Mouse (Mus musculus): ENCODE results near the gene Sema3e. TPM values are rescaled to one million over a fixed set of nuclear protein-coding genes. Genes with fewer than 3 reads are reported as not detected.

The Sema3e gene
- polyA plus RNA-seq, 1 experiment from 2014 or later = 2.0 TPM

DNA sequence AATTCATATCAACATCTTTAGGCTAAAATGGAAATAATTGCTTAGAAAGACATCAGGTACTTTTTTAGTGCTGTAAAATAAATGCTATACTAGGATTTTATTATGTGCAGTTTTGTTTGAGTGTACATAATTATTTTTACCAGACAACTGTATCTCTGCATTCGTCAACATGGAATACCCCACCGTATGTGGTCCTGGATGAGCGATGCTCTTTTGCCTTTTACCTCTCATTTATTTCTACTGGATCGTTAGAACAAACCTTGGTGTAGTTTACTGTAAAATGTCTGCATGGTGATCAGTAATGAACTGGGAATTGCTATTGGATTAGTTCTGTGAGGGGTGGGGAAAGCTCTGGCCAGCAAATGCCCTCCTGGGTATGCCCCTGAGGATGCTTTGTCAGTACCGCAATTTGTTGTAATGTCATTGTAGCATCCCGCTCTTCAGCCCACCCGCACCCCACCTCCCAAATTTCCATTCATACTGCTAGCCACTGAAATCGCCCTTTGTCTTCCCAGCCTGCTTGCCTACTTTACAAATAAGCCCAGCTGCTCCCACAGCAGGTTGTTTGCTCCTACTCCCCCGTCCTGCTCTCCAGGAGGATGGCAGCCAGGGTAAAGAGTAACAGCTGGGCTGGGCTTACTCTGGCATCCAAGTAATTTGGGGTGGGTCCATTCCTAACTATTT lies 13.9 kb downstream of the Sema3e start:
- Histone ChIP-seq H3K36me3 (no peaks in the 10 kb centered on the region), H3K4me1 (replicated peaks) (peaks cover 11% of the 10 kb centered on the region), H3K27ac (no peak overlapping the region), H3K4me3 (no peak overlapping the region), H3K9me3 (no peaks in the 10 kb centered on the region), H3K27me3 (ENCODE audit: insufficient read depth, poor library complexity, severe bottlenecking) (no peaks in the 10 kb centered on the region)
- peak; percentile 45 for DNase-seq (ENCODE audit: low spot score)
- 11% methylated on average over 9 of the region's 9 CpGs for whole genome bisulfite sequencing

DNA sequence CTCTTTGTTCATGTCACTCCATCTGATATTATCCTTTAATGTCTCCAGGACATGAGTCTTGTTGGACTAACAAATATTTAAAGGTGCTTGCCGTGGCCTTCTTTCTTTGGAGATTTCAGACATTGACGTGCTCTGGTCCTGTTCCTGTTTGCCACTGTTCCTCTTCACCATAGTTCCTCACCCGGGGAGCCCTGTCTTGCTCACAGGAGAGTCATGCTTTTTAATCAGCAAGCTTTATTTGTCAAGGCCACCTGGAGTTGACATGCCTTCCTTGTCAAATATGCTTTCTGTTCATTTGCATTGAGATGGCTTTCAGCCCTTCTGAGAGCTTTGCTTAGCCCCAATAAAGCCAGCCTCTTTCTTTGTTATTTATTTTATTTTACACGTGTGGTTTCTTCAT lies 15.1 kb downstream of the Sema3e start:
- Histone ChIP-seq H3K9me3 (no peaks in the 10 kb centered on the region), H3K27ac (no peak overlapping the region), H3K4me3 (no peak overlapping the region), H3K27me3 (ENCODE audit: insufficient read depth, poor library complexity, severe bottlenecking) (no peaks in the 10 kb centered on the region), H3K36me3 (no peaks in the 10 kb centered on the region), H3K4me1 (replicated peaks) (peaks cover 11% of the 10 kb centered on the region)
- DNase-seq (ENCODE audit: low spot score) = no peak
- WGBS = 21% methylated on average over 4 of the region's 4 CpGs

DNA sequence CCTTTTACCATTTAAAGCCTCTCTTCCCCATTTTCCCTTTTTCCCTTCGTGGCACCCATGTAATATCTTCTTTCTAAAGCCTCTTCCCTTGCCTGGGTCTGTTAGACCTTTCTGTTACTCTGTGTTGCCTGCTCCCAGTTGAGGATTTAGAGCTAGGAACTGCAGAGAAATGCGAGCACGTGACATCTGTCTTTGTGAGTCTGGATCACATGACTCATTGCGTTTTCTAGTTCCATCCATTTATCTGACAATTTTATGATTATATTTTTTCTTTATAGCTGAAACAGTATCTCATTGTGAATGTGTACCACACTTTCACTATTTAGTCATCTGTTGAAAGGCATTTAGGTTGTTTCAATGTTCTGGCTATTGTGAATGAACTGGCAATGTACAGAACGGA lies 18.0 kb downstream of the Sema3e start:
- no peak overlapping the region for H3K4me3 ChIP-seq
- no peak overlapping the region for H3K27ac ChIP-seq
- H3K4me1 ChIP-seq (replicated peaks) = peaks cover 11% of the 10 kb centered on the region
- no peaks in the 10 kb centered on the region for H3K36me3 ChIP-seq
- no peaks in the 10 kb centered on the region for H3K27me3 ChIP-seq (ENCODE audit: insufficient read depth, poor library complexity, severe bottlenecking)
- no peak for DNase-seq (ENCODE audit: low spot score)
- H3K9me3 ChIP-seq = no peaks in the 10 kb centered on the region
- WGBS = 87% methylated on average over 5 of the region's 5 CpGs

DNA sequence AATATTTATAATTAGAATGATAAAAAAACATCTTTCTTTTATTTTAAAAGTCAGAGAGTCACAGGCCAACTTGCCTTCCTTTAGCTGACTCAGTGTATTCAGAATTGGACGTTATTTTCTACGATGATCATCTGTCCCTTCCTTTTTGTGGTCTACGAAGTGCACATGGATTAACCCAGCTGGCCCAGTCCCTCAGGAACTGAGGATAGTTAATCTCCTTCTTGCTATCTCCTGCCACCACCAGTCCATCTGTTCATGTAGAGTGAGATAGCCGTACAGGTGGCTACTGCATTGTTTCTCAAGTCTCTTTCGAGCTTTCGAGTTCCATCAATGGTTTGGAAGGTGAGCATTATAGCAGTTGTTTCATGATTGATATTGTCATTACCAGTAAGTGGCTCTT lies 18.9 kb downstream of the Sema3e start:
- DNase-seq (ENCODE audit: low spot score) = no peak
- WGBS = 91% methylated on average over 6 of the region's 6 CpGs
- H3K27ac ChIP-seq = no peak overlapping the region
- H3K4me3 ChIP-seq = no peak overlapping the region
- no peaks in the 10 kb centered on the region for H3K36me3 ChIP-seq
- H3K27me3 ChIP-seq (ENCODE audit: insufficient read depth, poor library complexity, severe bottlenecking) = no peaks in the 10 kb centered on the region
- peaks cover 8% of the 10 kb centered on the region for H3K4me1 ChIP-seq (replicated peaks)
- H3K9me3 ChIP-seq = no peaks in the 10 kb centered on the region

- Histone ChIP-seq H3K4me3 (no peak overlapping the region), H3K27me3 (ENCODE audit: insufficient read depth, poor library complexity, severe bottlenecking) (no peaks in the 10 kb centered on the region), H3K9me3 (no peaks in the 10 kb centered on the region), H3K4me1 (replicated peaks) (no peaks in the 10 kb centered on the region), H3K36me3 (no peaks in the 10 kb centered on the region), H3K27ac (no peak overlapping the region)
- no peak for DNase-seq (ENCODE audit: low spot score)
- WGBS = 40% methylated on average over 7 of the region's 7 CpGs
Observed at GRCm38 (mm10) chr5:14048660-14049059, 23.6 kb downstream of the Sema3e start.

- Histone ChIP-seq H3K36me3 (no peaks in the 10 kb centered on the region), H3K9me3 (no peaks in the 10 kb centered on the region), H3K27me3 (ENCODE audit: insufficient read depth, poor library complexity, severe bottlenecking) (no peaks in the 10 kb centered on the region), H3K4me3 (no peak overlapping the region), H3K4me1 (replicated peaks) (no peaks in the 10 kb centered on the region), H3K27ac (no peak overlapping the region)
- WGBS = 68% methylated on average over 5 of the region's 5 CpGs
- DNase-seq (ENCODE audit: low spot score) = no peak
Observed at GRCm38 (mm10) chr5:14054472-14054871, 29.4 kb downstream of the Sema3e start.

DNA sequence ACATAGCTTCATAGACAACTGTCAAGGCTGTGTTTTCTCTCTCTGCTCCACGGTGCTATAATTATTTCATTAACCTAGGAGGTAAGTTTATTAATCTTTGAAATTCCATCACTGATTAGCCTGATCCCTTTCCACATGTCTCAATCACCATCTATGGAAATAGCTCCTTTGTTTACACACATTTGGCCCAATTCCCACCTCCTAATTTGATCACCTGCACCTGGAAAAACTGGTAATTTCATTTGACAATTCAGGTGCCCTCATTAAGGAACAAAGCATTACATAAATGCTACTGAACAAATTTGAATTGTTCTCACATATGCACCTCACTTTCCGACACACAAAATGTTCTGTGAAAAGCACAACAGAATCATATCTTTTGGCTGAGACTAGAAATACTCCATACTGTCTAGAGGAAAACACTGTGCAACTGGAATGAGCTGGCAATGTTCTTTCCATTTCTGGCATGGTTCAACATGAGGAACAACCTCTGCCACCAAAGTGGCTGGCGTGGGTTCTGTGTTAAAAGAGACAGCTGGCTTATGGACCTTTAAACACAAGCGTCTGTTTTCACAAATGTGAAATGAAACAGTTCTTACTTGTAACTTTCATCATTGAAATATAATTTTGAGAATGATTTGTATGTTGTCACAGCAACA lies 34.9 kb downstream of the Sema3e start:
- WGBS = 88% methylated on average over 4 of the region's 4 CpGs

DNA sequence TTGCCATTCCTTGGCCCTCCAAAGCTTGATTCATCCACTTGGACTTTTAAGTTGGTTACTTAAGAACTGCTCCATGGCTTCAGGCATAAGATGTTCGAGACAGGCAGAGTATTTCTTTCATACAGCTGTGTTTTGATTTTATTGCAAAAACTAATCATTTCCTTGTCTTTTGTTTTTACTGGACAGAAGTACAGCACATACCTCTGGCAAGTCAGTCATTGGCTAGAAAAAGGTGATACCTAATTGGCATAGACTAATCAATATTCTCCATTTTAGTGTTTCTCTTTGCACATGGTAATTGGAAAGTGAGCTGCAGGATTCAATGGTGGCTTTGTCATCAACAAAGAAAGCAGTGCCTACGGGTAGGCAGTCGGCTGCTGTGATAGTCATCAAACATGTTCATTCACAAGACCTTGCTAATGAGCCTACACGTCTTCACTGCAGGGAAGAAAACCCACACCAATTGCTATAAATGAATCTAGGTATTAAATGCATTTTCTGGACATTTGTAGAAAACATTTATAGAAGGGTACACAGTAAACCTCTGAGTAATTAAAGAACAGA lies 37.9 kb downstream of the Sema3e start:
- no peak overlapping the region for H3K4me3 ChIP-seq
- H3K27me3 ChIP-seq (ENCODE audit: insufficient read depth, poor library complexity, severe bottlenecking) = no peaks in the 10 kb centered on the region
- 58% methylated on average over 4 of the region's 4 CpGs for WGBS
- H3K9me3 ChIP-seq = no peaks in the 10 kb centered on the region
- no peaks in the 10 kb centered on the region for H3K4me1 ChIP-seq (replicated peaks)
- no peak for DNase-seq (ENCODE audit: low spot score)
- no peak overlapping the region for H3K27ac ChIP-seq
- no peaks in the 10 kb centered on the region for H3K36me3 ChIP-seq

More for the DNA sequence above, 34.9 kb downstream of the Sema3e start:
- Histone ChIP-seq H3K27ac (no peak overlapping the region), H3K36me3 (no peaks in the 10 kb centered on the region), H3K4me1 (replicated peaks) (no peaks in the 10 kb centered on the region), H3K9me3 (no peaks in the 10 kb centered on the region), H3K4me3 (no peak overlapping the region), H3K27me3 (ENCODE audit: insufficient read depth, poor library complexity, severe bottlenecking) (no peaks in the 10 kb centered on the region)
- no peak for DNase-seq (ENCODE audit: low spot score)

- DNase-seq (ENCODE audit: low spot score) = no peak
- Histone ChIP-seq H3K4me3 (no peak overlapping the region), H3K9me3 (no peaks in the 10 kb centered on the region), H3K4me1 (replicated peaks) (no peaks in the 10 kb centered on the region), H3K27me3 (ENCODE audit: insufficient read depth, poor library complexity, severe bottlenecking) (no peaks in the 10 kb centered on the region), H3K36me3 (no peaks in the 10 kb centered on the region), H3K27ac (no peak overlapping the region)
- 87% methylated on average over 3 of the region's 3 CpGs for WGBS
Observed at GRCm38 (mm10) chr5:14073152-14073551, 48.1 kb downstream of the Sema3e start.

DNA sequence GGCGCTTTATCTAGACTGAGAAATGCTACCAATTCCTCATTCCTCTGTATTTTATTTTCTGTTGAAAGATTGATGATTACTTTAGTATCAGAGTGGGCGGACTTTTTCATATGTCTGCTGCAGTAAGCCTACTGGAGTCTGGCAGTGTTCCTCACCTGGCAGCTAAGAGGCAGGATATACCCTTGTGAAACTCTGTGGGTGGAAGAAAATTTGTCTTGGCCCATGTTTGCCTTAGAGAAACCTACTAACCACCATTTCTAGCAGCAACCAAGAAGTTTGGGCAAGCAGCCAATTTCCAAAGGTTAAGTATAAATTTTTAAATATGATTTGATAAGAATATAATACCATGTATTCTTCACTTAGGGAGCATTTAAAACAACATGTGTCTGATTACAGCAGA lies 63.0 kb downstream of the Sema3e start:
- Histone ChIP-seq H3K36me3 (no peaks in the 10 kb centered on the region), H3K4me1 (replicated peaks) (0 out of 2 replicates have a peak, but pooled peaks cover 6% of the 10 kb centered on the region), H3K27me3 (ENCODE audit: insufficient read depth, poor library complexity, severe bottlenecking) (no peaks in the 10 kb centered on the region), H3K4me3 (no peak overlapping the region), H3K9me3 (no peaks in the 10 kb centered on the region), H3K27ac (no peak overlapping the region)
- DNase-seq (ENCODE audit: low spot score) = no peak
- 88% methylated on average over 2 of the region's 2 CpGs for WGBS

DNA sequence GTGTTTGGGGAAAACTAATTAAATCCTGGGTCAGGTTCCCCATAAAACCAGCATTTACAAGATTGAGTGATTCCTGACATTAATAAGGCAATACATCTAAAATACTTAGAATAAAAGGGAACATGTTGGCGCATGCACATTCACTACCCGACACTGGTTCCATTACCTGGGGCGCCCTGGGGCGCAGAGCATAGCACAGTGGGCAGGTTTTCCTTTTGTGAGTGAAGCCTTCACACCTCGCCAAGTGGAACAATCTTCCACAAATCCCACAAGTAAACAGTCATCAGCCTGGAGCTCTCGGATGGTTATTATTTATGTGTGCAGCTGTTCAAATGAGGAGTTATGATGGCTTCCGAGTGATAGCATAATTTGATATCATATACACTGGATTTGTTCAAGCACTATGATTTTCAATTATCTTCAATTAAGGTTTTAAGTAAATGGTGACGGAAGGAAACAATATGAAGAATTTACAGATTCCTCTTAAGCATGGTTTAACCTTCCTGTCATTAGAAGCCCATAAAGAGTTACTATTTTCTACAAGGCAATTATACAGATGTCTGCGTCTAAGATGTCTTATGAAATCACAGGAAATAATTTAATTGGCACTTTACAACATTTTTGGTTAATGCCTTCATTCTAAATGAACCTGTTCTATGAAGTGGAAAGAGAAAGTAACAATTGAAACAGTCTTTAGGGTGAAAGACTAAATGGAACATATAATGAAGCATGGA lies 65.0 kb downstream of the Sema3e start:
- H3K27ac ChIP-seq = no peak overlapping the region
- no peaks in the 10 kb centered on the region for H3K36me3 ChIP-seq
- H3K4me3 ChIP-seq = no peak overlapping the region
- no peaks in the 10 kb centered on the region for H3K27me3 ChIP-seq (ENCODE audit: insufficient read depth, poor library complexity, severe bottlenecking)
- H3K4me1 ChIP-seq (replicated peaks) = 0 out of 2 replicates have a peak, but pooled peaks cover 6% of the 10 kb centered on the region
- H3K9me3 ChIP-seq = no peaks in the 10 kb centered on the region
- no peak for DNase-seq (ENCODE audit: low spot score)
- WGBS = 91% methylated on average over 9 of the region's 9 CpGs

DNA sequence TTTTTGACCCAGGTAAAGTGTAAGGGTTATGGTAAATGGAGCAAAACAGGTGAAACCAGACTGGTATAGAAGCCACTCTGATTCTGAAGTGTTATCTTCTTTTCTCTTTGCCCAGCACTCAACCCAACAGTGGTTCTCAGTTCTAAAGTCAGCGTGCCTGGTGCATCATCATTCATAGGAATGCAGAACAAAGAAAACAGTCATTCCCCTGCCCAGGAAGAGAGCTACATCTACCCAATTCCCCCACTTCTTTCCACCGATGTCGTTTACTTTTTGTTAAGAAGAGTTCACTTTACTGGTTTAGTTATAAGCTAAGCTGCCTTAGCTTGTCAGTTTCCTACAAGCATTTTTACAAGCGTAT lies 65.5 kb downstream of the Sema3e start:
- Histone ChIP-seq H3K27me3 (ENCODE audit: insufficient read depth, poor library complexity, severe bottlenecking) (no peaks in the 10 kb centered on the region), H3K4me3 (no peak overlapping the region), H3K36me3 (no peaks in the 10 kb centered on the region), H3K27ac (no peak overlapping the region), H3K4me1 (replicated peaks) (0 out of 2 replicates have a peak, but pooled peaks cover 6% of the 10 kb centered on the region), H3K9me3 (no peaks in the 10 kb centered on the region)
- WGBS = 78% methylated on average over 4 of the region's 4 CpGs
- DNase-seq (ENCODE audit: low spot score) = no peak

DNA sequence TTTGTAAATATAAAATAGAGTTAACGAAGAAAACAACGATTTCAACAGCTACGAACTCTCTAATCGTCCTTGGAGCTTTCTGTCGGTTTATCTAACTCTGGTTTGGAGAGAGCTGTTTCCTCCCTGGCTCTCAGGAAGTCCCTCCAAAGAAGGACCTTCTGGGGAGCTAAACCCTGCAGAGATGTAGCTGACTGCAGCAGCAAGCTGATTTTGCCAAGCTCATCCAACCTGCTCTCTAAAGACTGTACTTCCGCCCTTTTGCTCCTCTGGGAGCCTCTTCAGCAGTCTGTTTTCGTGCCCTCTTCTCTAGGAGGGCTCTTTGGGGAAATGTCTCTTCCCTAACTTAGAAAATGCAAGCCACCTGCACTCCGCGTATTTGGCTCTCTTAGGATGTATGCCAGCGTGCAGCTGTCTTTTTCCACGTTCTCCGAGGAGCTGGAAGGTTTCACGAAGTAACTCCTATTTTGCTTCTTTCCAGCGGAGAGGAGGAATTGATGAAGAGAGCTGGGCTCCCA lies 67.2 kb downstream of the Sema3e start:
- Histone ChIP-seq H3K36me3 (no peaks in the 10 kb centered on the region), H3K27me3 (ENCODE audit: insufficient read depth, poor library complexity, severe bottlenecking) (no peaks in the 10 kb centered on the region), H3K4me3 (no peak overlapping the region), H3K27ac (no peak overlapping the region), H3K9me3 (no peaks in the 10 kb centered on the region), H3K4me1 (replicated peaks) (0 out of 2 replicates have a peak, but pooled peaks cover 6% of the 10 kb centered on the region)
- DNase-seq (ENCODE audit: low spot score) = peak; percentile 7
- WGBS = 51% methylated on average over 14 of the region's 14 CpGs
